Mouse (Mus musculus): ENCODE data around the gene Casc3.

The Casc3 gene

GRCm38 (mm10) chr11:98804605-98805004, at the start of gene Casc3:
Casc3 (plus strand) TSS chr11:98804905.
- DNase-seq (ENCODE audit: low read depth, low spot score) = no peak

GRCm38 (mm10) chr11:98755726-98756380, 48.9 kb upstream of the Casc3 start:
- no peak for DNase-seq (ENCODE audit: low read depth, low spot score)

GRCm38 (mm10) chr11:98756711-98757110, 48.0 kb upstream of the Casc3 start:
- DNase-seq (ENCODE audit: low read depth, low spot score) = no peak

GRCm38 (mm10) chr11:98761939-98762338, 42.8 kb upstream of the Casc3 start:
- no peak for DNase-seq (ENCODE audit: low read depth, low spot score)

GRCm38 (mm10) chr11:98762756-98763501, 41.8 kb upstream of the Casc3 start:
- no peak for DNase-seq (ENCODE audit: low read depth, low spot score)

GRCm38 (mm10) chr11:98763502-98763861, 41.2 kb upstream of the Casc3 start:
- DNase-seq (ENCODE audit: low read depth, low spot score) = no peak

- no peak for DNase-seq (ENCODE audit: low read depth, low spot score)
Observed at GRCm38 (mm10) chr11:98764091-98764490, 40.6 kb upstream of the Casc3 start.

GRCm38 (mm10) chr11:98764746-98765145, 40.0 kb upstream of the Casc3 start:
- no peak for DNase-seq (ENCODE audit: low read depth, low spot score)

- no peak for DNase-seq (ENCODE audit: low read depth, low spot score)
Observed at GRCm38 (mm10) chr11:98765421-98766309, 39.0 kb upstream of the Casc3 start.

GRCm38 (mm10) chr11:98766346-98766745, 38.4 kb upstream of the Casc3 start:
- DNase-seq (ENCODE audit: low read depth, low spot score) = no peak

- no peak for DNase-seq (ENCODE audit: low read depth, low spot score)
Observed at GRCm38 (mm10) chr11:98766816-98767215, 37.9 kb upstream of the Casc3 start.

GRCm38 (mm10) chr11:98767276-98767675, 37.4 kb upstream of the Casc3 start:
- no peak for DNase-seq (ENCODE audit: low read depth, low spot score)

- DNase-seq (ENCODE audit: low read depth, low spot score) = no peak
Observed at GRCm38 (mm10) chr11:98767713-98768112, 37.0 kb upstream of the Casc3 start.

GRCm38 (mm10) chr11:98768127-98769006, 36.3 kb upstream of the Casc3 start:
- DNase-seq (ENCODE audit: low read depth, low spot score) = no peak

GRCm38 (mm10) chr11:98769007-98769954, 35.4 kb upstream of the Casc3 start:
- no peak for DNase-seq (ENCODE audit: low read depth, low spot score)

GRCm38 (mm10) chr11:98770096-98770975, 34.4 kb upstream of the Casc3 start:
- no peak for DNase-seq (ENCODE audit: low read depth, low spot score)

GRCm38 (mm10) chr11:98771131-98771530, 33.6 kb upstream of the Casc3 start:
- no peak for DNase-seq (ENCODE audit: low read depth, low spot score)

- no peak for DNase-seq (ENCODE audit: low read depth, low spot score)
Observed at GRCm38 (mm10) chr11:98771844-98772525, 32.7 kb upstream of the Casc3 start.

Measured in brain, embryonic 18.5 days (tissue).